Mouse (Mus musculus): ENCODE measurements at regions not wholly inside any gene's neighbourhood (a gene's known extent, or its start where the extent isn't known, plus 50 kb on each side); places are given as distances from the start of the nearest gene placed in this dataset.

GRCm38 (mm10) chr14:80265081-80265480 is 281.2 kb downstream of the Olfm4 start:
- WGBS, result 83% methylated on average over 7 of the region's 7 CpGs
- no peak for ATAC-seq
- H3K27ac ChIP-seq (ENCODE audit: low read depth, low read length), result no peak overlapping the region
- no peaks in the 10 kb centered on the region for H3K36me3 ChIP-seq (ENCODE audit: control insufficient read depth, insufficient read depth, low read length)
- H3K4me2 ChIP-seq (ENCODE audit: low read length), result no peak overlapping the region
- no peaks in the 10 kb centered on the region for H3K27me3 ChIP-seq (replicated peaks; ENCODE audit: control insufficient read depth, insufficient read depth, low read length)
- H3K4me3 ChIP-seq (ENCODE audit: low read depth, low read length), result no peak overlapping the region
- H3K9me3 ChIP-seq (replicated peaks; ENCODE audit: control insufficient read depth, low read length), result no peaks in the 10 kb centered on the region
- H3K4me1 ChIP-seq (ENCODE audit: control insufficient read depth, insufficient read depth, low read length), result peaks cover 10% of the 10 kb centered on the region; the same call in 1 of the 2 replicates
- no peak overlapping the region for H3K9ac ChIP-seq (ENCODE audit: low read length)
- no peak for DNase-seq (ENCODE audit: low spot score)

GRCm38 (mm10) chr14:80269179-80269951 is 285.5 kb downstream of the Olfm4 start:
- WGBS, result 57% methylated on average over 7 of the region's 7 CpGs
- DNase-seq (ENCODE audit: low spot score) (peak; percentile 95), ATAC-seq (peak; percentile 86)
- H3K4me2 ChIP-seq (ENCODE audit: low read length), result no peak overlapping the region
- no peak overlapping the region for H3K27ac ChIP-seq (ENCODE audit: low read depth, low read length)
- H3K27me3 ChIP-seq (replicated peaks; ENCODE audit: control insufficient read depth, insufficient read depth, low read length), result no peaks in the 10 kb centered on the region
- no peak overlapping the region for H3K4me3 ChIP-seq (ENCODE audit: low read depth, low read length)
- H3K4me1 ChIP-seq (ENCODE audit: control insufficient read depth, insufficient read depth, low read length), result peaks cover 6% of the 10 kb centered on the region; the same call in 1 of the 2 replicates
- H3K36me3 ChIP-seq (ENCODE audit: control insufficient read depth, insufficient read depth, low read length), result no peaks in the 10 kb centered on the region
- no peak overlapping the region for H3K9ac ChIP-seq (ENCODE audit: low read length)
- no peaks in the 10 kb centered on the region for H3K9me3 ChIP-seq (replicated peaks; ENCODE audit: control insufficient read depth, low read length)

GRCm38 (mm10) chr14:80270063-80270462 is 286.2 kb downstream of the Olfm4 start:
- Histone ChIP-seq H3K4me2 (ENCODE audit: low read length) (no peak overlapping the region), H3K27me3 (replicated peaks; ENCODE audit: control insufficient read depth, insufficient read depth, low read length) (no peaks in the 10 kb centered on the region), H3K9ac (ENCODE audit: low read length) (no peak overlapping the region), H3K36me3 (ENCODE audit: control insufficient read depth, insufficient read depth, low read length) (no peaks in the 10 kb centered on the region), H3K27ac (ENCODE audit: low read depth, low read length) (no peak overlapping the region), H3K4me3 (ENCODE audit: low read depth, low read length) (no peak overlapping the region), H3K9me3 (replicated peaks; ENCODE audit: control insufficient read depth, low read length) (no peaks in the 10 kb centered on the region), H3K4me1 (ENCODE audit: control insufficient read depth, insufficient read depth, low read length) (peaks cover 6% of the 10 kb centered on the region; the same call in 1 of the 2 replicates)
- ATAC-seq, result no peak
- no peak for DNase-seq (ENCODE audit: low spot score)
- WGBS, result 65% methylated on average over 13 of the region's 13 CpGs

- DNase-seq (ENCODE audit: low spot score) (no peak), ATAC-seq (no peak)
- Histone ChIP-seq H3K4me3 (ENCODE audit: low read depth, low read length) (no peak overlapping the region), H3K9ac (ENCODE audit: low read length) (no peak overlapping the region), H3K4me1 (ENCODE audit: control insufficient read depth, insufficient read depth, low read length) (no peaks in the 10 kb centered on the region), H3K4me2 (ENCODE audit: low read length) (no peak overlapping the region), H3K9me3 (replicated peaks; ENCODE audit: control insufficient read depth, low read length) (no peaks in the 10 kb centered on the region), H3K27ac (ENCODE audit: low read depth, low read length) (no peak overlapping the region), H3K27me3 (replicated peaks; ENCODE audit: control insufficient read depth, insufficient read depth, low read length) (no peaks in the 10 kb centered on the region), H3K36me3 (ENCODE audit: control insufficient read depth, insufficient read depth, low read length) (no peaks in the 10 kb centered on the region)
- 78% methylated on average over 4 of the region's 4 CpGs for WGBS
These were observed 296.3 kb downstream of the Olfm4 start for GRCm38 (mm10) chr14:80280188-80280587.

- Histone ChIP-seq H3K4me2 (ENCODE audit: low read length) (no peak overlapping the region), H3K36me3 (ENCODE audit: control insufficient read depth, insufficient read depth, low read length) (no peaks in the 10 kb centered on the region), H3K9ac (ENCODE audit: low read length) (no peak overlapping the region), H3K27ac (ENCODE audit: low read depth, low read length) (no peak overlapping the region), H3K4me3 (ENCODE audit: low read depth, low read length) (no peak overlapping the region), H3K9me3 (replicated peaks; ENCODE audit: control insufficient read depth, low read length) (no peaks in the 10 kb centered on the region), H3K4me1 (ENCODE audit: control insufficient read depth, insufficient read depth, low read length) (no peaks in the 10 kb centered on the region), H3K27me3 (replicated peaks; ENCODE audit: control insufficient read depth, insufficient read depth, low read length) (no peaks in the 10 kb centered on the region)
- no peak for ATAC-seq
- DNase-seq (ENCODE audit: low spot score), result no peak
- WGBS, result 46% methylated on average over 2 of the region's 2 CpGs
These were observed 299.8 kb downstream of the Olfm4 start for GRCm38 (mm10) chr14:80283726-80284125.

- no peak overlapping the region for H3K9ac ChIP-seq (ENCODE audit: low read length)
- no peak for DNase-seq (ENCODE audit: low spot score)
- no peaks in the 10 kb centered on the region for H3K9me3 ChIP-seq (replicated peaks; ENCODE audit: control insufficient read depth, low read length)
- no peaks in the 10 kb centered on the region for H3K27me3 ChIP-seq (replicated peaks; ENCODE audit: control insufficient read depth, insufficient read depth, low read length)
- 72% methylated on average over 4 of the region's 4 CpGs for WGBS
- H3K4me3 ChIP-seq (ENCODE audit: low read depth, low read length), result no peak overlapping the region
- no peak overlapping the region for H3K4me2 ChIP-seq (ENCODE audit: low read length)
- H3K27ac ChIP-seq (ENCODE audit: low read depth, low read length), result no peak overlapping the region
- no peaks in the 10 kb centered on the region for H3K4me1 ChIP-seq (ENCODE audit: control insufficient read depth, insufficient read depth, low read length)
- H3K36me3 ChIP-seq (ENCODE audit: control insufficient read depth, insufficient read depth, low read length), result no peaks in the 10 kb centered on the region
- no peak for ATAC-seq
These were observed 307.5 kb downstream of the Olfm4 start for GRCm38 (mm10) chr14:80291360-80291759.

- 94% methylated on average over 4 of the region's 4 CpGs for WGBS
- H3K4me2 ChIP-seq (ENCODE audit: low read length), result no peak overlapping the region
- no peaks in the 10 kb centered on the region for H3K9me3 ChIP-seq (replicated peaks; ENCODE audit: control insufficient read depth, low read length)
- ATAC-seq, result no peak
- H3K4me1 ChIP-seq (ENCODE audit: control insufficient read depth, insufficient read depth, low read length), result no peaks in the 10 kb centered on the region
- no peak overlapping the region for H3K27ac ChIP-seq (ENCODE audit: low read depth, low read length)
- no peak overlapping the region for H3K9ac ChIP-seq (ENCODE audit: low read length)
- no peak for DNase-seq (ENCODE audit: low spot score)
- H3K4me3 ChIP-seq (ENCODE audit: low read depth, low read length), result no peak overlapping the region
- H3K27me3 ChIP-seq (replicated peaks; ENCODE audit: control insufficient read depth, insufficient read depth, low read length), result no peaks in the 10 kb centered on the region
- no peaks in the 10 kb centered on the region for H3K36me3 ChIP-seq (ENCODE audit: control insufficient read depth, insufficient read depth, low read length)
These were observed 309.5 kb downstream of the Olfm4 start for GRCm38 (mm10) chr14:80293378-80293777.

GRCm38 (mm10) chr14:80329651-80330050 is 345.8 kb downstream of the Olfm4 start:
- Histone ChIP-seq H3K4me3 (ENCODE audit: low read depth, low read length) (no peak overlapping the region), H3K4me2 (ENCODE audit: low read length) (no peak overlapping the region), H3K4me1 (ENCODE audit: control insufficient read depth, insufficient read depth, low read length) (no peaks in the 10 kb centered on the region), H3K27me3 (replicated peaks; ENCODE audit: control insufficient read depth, insufficient read depth, low read length) (no peaks in the 10 kb centered on the region), H3K27ac (ENCODE audit: low read depth, low read length) (no peak overlapping the region), H3K36me3 (ENCODE audit: control insufficient read depth, insufficient read depth, low read length) (no peaks in the 10 kb centered on the region), H3K9me3 (replicated peaks; ENCODE audit: control insufficient read depth, low read length) (no peaks in the 10 kb centered on the region), H3K9ac (ENCODE audit: low read length) (no peak overlapping the region)
- 58% methylated on average over 2 of the region's 2 CpGs for WGBS
- no peak for ATAC-seq
- no peak for DNase-seq (ENCODE audit: low spot score)

GRCm38 (mm10) chr14:80362024-80362622 is 378.2 kb downstream of the Olfm4 start:
- H3K27ac ChIP-seq (ENCODE audit: low read depth, low read length), result no peak overlapping the region
- no peak overlapping the region for H3K9ac ChIP-seq (ENCODE audit: low read length)
- H3K27me3 ChIP-seq (replicated peaks; ENCODE audit: control insufficient read depth, insufficient read depth, low read length), result no peaks in the 10 kb centered on the region
- ATAC-seq (peak; percentile 23; the same call in 1 of the 2 replicates), DNase-seq (ENCODE audit: low spot score) (peak; percentile 20)
- no peaks in the 10 kb centered on the region for H3K4me1 ChIP-seq (ENCODE audit: control insufficient read depth, insufficient read depth, low read length)
- H3K36me3 ChIP-seq (ENCODE audit: control insufficient read depth, insufficient read depth, low read length), result no peaks in the 10 kb centered on the region
- H3K4me2 ChIP-seq (ENCODE audit: low read length), result no peak overlapping the region
- H3K9me3 ChIP-seq (replicated peaks; ENCODE audit: control insufficient read depth, low read length), result no peaks in the 10 kb centered on the region
- no peak overlapping the region for H3K4me3 ChIP-seq (ENCODE audit: low read depth, low read length)
